Mouse (Mus musculus) bone marrow, adult 2 months (tissue): ENCODE data around the gene Maneal.

Source experiments
- CTCF ChIP-seq: fragments of 200-500 bp; IDR thresholded peaks from 2 replicates; pipeline ENCODE4 v1.5.1; 2011; ENCODE audit warnings: low read length, control low read depth; ENCODE audit not compliant: control insufficient read depth, insufficient read depth
- POLR2A ChIP-seq: fragments of 200-500 bp; IDR thresholded peaks from 2 replicates; pipeline ENCODE4 v1.6.1; 2011; ENCODE audit warnings: low read depth, mild to moderate bottlenecking, control low read depth, low read length, borderline replicate concordance; ENCODE audit not compliant: control insufficient read depth

DNA sequence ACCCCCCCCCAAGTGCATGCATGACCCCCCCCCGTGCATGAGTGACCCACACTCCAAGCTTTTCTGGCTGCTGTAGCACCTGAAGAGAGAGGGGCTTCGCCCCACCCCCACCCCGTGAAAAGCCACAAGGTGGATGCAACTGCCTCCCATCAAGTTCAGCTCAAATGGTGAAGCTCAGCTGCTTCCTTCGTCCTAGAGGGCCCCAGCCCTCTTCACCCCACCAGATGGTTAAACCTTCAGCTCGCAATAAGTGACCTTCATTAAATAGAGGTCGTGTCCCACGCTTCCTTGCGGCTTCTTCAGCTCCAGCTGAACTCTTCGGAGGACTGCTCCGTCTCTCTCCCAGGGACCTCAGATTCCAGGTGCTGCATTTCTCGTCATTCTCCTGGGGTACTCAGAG, 18.6 kb upstream of the Maneal start, which contains the start of gene Epha10:
- no peak for TF ChIP-seq POLR2A
- no peak for TF ChIP-seq CTCF
